Mouse (Mus musculus): ENCODE measurements around the gene Aldh5a1. TPM values are rescaled to one million over a fixed set of nuclear protein-coding genes. Genes with fewer than 3 reads are reported as not detected.

Aldh5a1 gene
- total and polyA plus RNA-seq, 2 experiments from 2014 or later = 15.4 to 45.8 TPM

DNA sequence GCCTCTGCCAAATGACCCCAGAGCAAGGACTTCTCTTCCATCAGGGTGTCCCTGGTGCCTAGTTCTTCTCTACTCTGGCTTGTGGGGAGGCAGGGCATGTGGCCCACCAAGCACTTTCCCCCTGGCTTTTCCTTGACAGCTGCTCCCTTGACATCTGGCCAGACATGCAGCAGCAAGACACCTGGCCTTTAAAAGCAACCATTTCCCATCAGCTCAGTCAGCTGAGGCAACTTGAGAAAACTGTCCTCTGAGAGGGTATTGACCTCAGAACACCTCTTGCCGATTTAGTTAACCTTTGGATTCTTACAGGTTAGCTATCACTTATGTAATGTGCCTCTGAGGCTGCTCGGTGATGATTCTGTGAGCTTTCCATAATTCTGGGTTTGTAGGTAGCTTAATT, 43.6 kb downstream of the Aldh5a1 start:
- no peak overlapping the region for H3K4me2 ChIP-seq (ENCODE audit: low read depth, low read length, poor library complexity, severe bottlenecking)
- no peak for TF ChIP-seq CTCF (IDR thresholded peaks at IDR 0.05)
- no peaks in the 10 kb centered on the region for H3K4me1 ChIP-seq (ENCODE audit: insufficient read depth, low read length)
- no peak overlapping the region for H3K27ac ChIP-seq (ENCODE audit: low read depth, low read length)
- H3K36me3 ChIP-seq (ENCODE audit: insufficient read depth, low read length) = peaks cover 9% of the 10 kb centered on the region; the same call in 1 of the 2 replicates
- no peak overlapping the region for H3K4me3 ChIP-seq (ENCODE audit: low read depth, low read length)
- no peaks in the 10 kb centered on the region for H3K9me3 ChIP-seq (ENCODE audit: low read length)
- DNase-seq (ENCODE audit: low spot score) = no peak
- no peak for ATAC-seq (ENCODE audit: low FRiP score)
- 91% methylated on average over 2 of the region's 2 CpGs for WGBS
- H3K9ac ChIP-seq (replicated peaks; ENCODE audit: low read length, poor library complexity, severe bottlenecking) = no peak overlapping the region
- no peaks in the 10 kb centered on the region for H3K27me3 ChIP-seq (ENCODE audit: insufficient read depth, low read length)

DNA sequence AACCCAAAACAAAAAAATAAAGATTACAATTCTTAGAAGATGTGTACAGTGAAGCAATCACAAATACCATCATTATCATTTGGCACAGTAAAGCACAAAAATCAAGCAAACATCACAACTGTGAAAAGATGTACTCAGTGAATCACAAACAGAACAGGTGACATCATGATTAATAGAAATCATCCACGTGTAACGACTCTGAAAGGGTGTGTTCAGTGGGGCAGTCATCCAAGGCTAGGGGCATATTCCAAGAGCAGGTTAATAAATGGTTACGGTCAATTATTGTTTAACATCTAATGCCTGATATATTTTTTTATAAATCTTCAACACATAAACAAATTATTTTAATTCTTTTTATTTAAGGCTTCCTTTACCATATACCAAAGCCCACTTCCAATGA, 44.9 kb downstream of the Aldh5a1 start:
- Histone ChIP-seq H3K4me1 (ENCODE audit: insufficient read depth, low read length) (no peaks in the 10 kb centered on the region), H3K9ac (replicated peaks; ENCODE audit: low read length, poor library complexity, severe bottlenecking) (no peak overlapping the region), H3K4me3 (ENCODE audit: low read depth, low read length) (no peak overlapping the region), H3K27ac (ENCODE audit: low read depth, low read length) (no peak overlapping the region), H3K9me3 (ENCODE audit: low read length) (no peaks in the 10 kb centered on the region), H3K4me2 (ENCODE audit: low read depth, low read length, poor library complexity, severe bottlenecking) (no peak overlapping the region), H3K27me3 (ENCODE audit: insufficient read depth, low read length) (no peaks in the 10 kb centered on the region), H3K36me3 (ENCODE audit: insufficient read depth, low read length) (peaks cover 15% of the 10 kb centered on the region)
- DNase-seq (ENCODE audit: low spot score) (no peak), ATAC-seq (ENCODE audit: low FRiP score) (no peak)
- no peak for TF ChIP-seq CTCF (IDR thresholded peaks at IDR 0.05)
- 94% methylated on average over 3 of the region's 3 CpGs for WGBS

DNA sequence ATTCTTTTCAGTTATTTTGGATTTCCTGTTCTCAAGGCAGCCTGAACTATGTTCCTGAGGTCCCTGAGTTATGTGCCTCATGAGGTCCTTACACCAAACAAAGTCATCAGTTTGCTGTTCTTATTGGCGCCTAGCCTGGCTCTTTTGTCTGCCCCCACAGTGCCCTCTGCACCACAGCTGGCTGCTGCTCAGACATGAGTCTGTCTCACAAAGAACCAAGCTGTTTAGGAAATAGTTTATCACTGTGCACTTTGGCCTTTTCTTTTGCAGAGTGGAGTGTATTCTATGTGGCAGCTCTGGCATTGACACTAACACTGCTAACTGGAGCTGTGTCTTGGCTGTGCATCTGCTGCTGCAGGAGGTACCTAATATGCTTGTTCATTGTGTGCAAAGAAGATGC, 47.9 kb downstream of the Aldh5a1 start:
- H3K36me3 ChIP-seq (ENCODE audit: insufficient read depth, low read length) = peaks cover 19% of the 10 kb centered on the region
- no peak for TF ChIP-seq CTCF (IDR thresholded peaks at IDR 0.05)
- H3K27me3 ChIP-seq (ENCODE audit: insufficient read depth, low read length) = no peaks in the 10 kb centered on the region
- H3K4me2 ChIP-seq (ENCODE audit: low read depth, low read length, poor library complexity, severe bottlenecking) = no peak overlapping the region
- no peak for ATAC-seq (ENCODE audit: low FRiP score)
- WGBS = 70% methylated on average over 1 of the region's 1 CpGs
- no peak overlapping the region for H3K4me3 ChIP-seq (ENCODE audit: low read depth, low read length)
- no peak overlapping the region for H3K9ac ChIP-seq (replicated peaks; ENCODE audit: low read length, poor library complexity, severe bottlenecking)
- H3K9me3 ChIP-seq (ENCODE audit: low read length) = no peaks in the 10 kb centered on the region
- H3K27ac ChIP-seq (ENCODE audit: low read depth, low read length) = no peak overlapping the region
- DNase-seq (ENCODE audit: low spot score) = no peak
- no peaks in the 10 kb centered on the region for H3K4me1 ChIP-seq (ENCODE audit: insufficient read depth, low read length)

DNA sequence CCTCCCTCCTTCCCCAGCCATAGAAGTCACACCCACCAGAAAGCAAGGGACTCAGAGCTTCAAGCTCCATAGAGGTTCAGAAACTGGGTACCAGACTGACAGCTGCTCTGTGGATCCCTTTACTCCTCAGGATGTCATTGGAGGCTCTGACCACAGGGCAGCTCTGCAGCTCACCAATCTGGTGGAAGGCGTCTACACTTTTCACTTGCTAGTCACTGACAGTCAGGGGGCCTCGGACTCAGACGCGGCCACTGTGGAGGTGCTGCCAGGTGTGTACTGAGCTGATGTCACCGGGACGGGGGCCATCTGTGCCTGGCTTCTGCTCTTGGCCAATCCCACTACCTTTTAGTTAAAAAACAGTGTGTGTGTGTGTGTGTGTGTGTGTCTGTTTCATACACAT, 55.0 kb downstream of the Aldh5a1 start:
- 95% methylated on average over 6 of the region's 6 CpGs for WGBS
- H3K27me3 ChIP-seq (ENCODE audit: insufficient read depth, low read length) = no peaks in the 10 kb centered on the region
- peaks cover 38% of the 10 kb centered on the region for H3K36me3 ChIP-seq (ENCODE audit: insufficient read depth, low read length)
- no peak for TF ChIP-seq CTCF (IDR thresholded peaks at IDR 0.05)
- H3K9ac ChIP-seq (replicated peaks; ENCODE audit: low read length, poor library complexity, severe bottlenecking) = no peak overlapping the region
- no peak overlapping the region for H3K4me3 ChIP-seq (ENCODE audit: low read depth, low read length)
- no peaks in the 10 kb centered on the region for H3K4me1 ChIP-seq (ENCODE audit: insufficient read depth, low read length)
- DNase-seq (ENCODE audit: low spot score) (no peak), ATAC-seq (ENCODE audit: low FRiP score) (no peak)
- H3K27ac ChIP-seq (ENCODE audit: low read depth, low read length) = no peak overlapping the region
- 0 out of 2 replicates have a peak, but pooled peaks cover 6% of the 10 kb centered on the region for H3K9me3 ChIP-seq (ENCODE audit: low read length)
- H3K4me2 ChIP-seq (ENCODE audit: low read depth, low read length, poor library complexity, severe bottlenecking) = no peak overlapping the region

DNA sequence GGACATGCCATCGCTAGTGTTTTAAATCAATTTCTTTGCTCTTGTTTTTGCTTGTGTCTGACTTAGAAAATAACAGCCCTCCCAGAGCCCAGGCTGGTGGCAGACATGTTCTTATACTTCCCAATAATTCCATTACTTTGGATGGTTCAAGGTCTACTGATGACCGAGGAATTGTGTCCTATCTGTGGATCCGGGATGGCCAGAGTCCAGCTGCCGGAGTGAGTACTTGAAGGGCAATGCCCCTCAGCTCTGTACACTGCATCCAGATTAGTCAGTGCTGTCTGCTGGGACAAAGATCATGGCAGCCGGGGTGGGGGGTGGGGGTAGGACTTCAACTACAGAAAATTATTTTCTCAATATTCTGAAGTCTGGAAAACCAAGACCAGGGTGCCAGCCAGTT, 56.8 kb downstream of the Aldh5a1 start:
- no peak for ATAC-seq (ENCODE audit: low FRiP score)
- WGBS = 92% methylated on average over 5 of the region's 5 CpGs
- TF ChIP-seq CTCF (IDR thresholded peaks at IDR 0.05) = no peak

DNA sequence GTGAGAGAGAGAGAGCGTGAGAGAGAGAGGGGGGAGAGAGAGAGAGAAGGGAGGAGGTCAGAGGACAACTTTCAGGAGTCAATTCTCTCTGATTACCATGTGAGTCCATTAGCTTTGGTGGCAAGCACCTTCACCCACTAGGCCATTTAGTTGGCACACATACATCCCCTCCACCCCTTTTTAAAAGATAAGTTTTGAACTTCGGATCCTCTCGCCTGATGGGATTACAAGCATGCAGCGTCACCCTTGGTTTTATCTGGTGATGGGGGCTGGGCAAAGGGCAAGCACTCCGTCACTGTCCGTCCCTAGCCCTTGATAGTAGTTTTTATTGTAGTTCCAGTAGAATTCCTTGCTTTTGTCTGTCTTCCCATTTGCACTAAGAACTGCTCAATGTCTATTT, 57.3 kb downstream of the Aldh5a1 start:
- no peaks in the 10 kb centered on the region for H3K27me3 ChIP-seq (ENCODE audit: insufficient read depth, low read length)
- H3K9me3 ChIP-seq (ENCODE audit: low read length) = 0 out of 2 replicates have a peak, but pooled peaks cover 6% of the 10 kb centered on the region
- H3K4me3 ChIP-seq (ENCODE audit: low read depth, low read length) = no peak overlapping the region
- no peak for TF ChIP-seq CTCF (IDR thresholded peaks at IDR 0.05)
- no peak for ATAC-seq (ENCODE audit: low FRiP score)
- 81% methylated on average over 6 of the region's 6 CpGs for WGBS
- H3K4me1 ChIP-seq (ENCODE audit: insufficient read depth, low read length) = no peaks in the 10 kb centered on the region
- H3K4me2 ChIP-seq (ENCODE audit: low read depth, low read length, poor library complexity, severe bottlenecking) = no peak overlapping the region
- H3K9ac ChIP-seq (replicated peaks; ENCODE audit: low read length, poor library complexity, severe bottlenecking) = no peak overlapping the region
- H3K36me3 ChIP-seq (ENCODE audit: insufficient read depth, low read length) = peaks cover 35% of the 10 kb centered on the region; the same call in 1 of the 2 replicates
- no peak overlapping the region for H3K27ac ChIP-seq (ENCODE audit: low read depth, low read length)
- DNase-seq (ENCODE audit: low spot score) = no peak

More for the DNA sequence above, 56.8 kb downstream of the Aldh5a1 start:
- H3K4me2 ChIP-seq (ENCODE audit: low read depth, low read length, poor library complexity, severe bottlenecking) = no peak overlapping the region
- H3K9me3 ChIP-seq (ENCODE audit: low read length) = 0 out of 2 replicates have a peak, but pooled peaks cover 6% of the 10 kb centered on the region
- no peaks in the 10 kb centered on the region for H3K27me3 ChIP-seq (ENCODE audit: insufficient read depth, low read length)
- H3K4me3 ChIP-seq (ENCODE audit: low read depth, low read length) = no peak overlapping the region
- H3K36me3 ChIP-seq (ENCODE audit: insufficient read depth, low read length) = peaks cover 37% of the 10 kb centered on the region
- H3K9ac ChIP-seq (replicated peaks; ENCODE audit: low read length, poor library complexity, severe bottlenecking) = no peak overlapping the region
- no peak for DNase-seq (ENCODE audit: low spot score)
- H3K27ac ChIP-seq (ENCODE audit: low read depth, low read length) = no peak overlapping the region
- H3K4me1 ChIP-seq (ENCODE audit: insufficient read depth, low read length) = no peaks in the 10 kb centered on the region
